Mouse (Mus musculus) lung, embryonic 16.5 days (tissue): ENCODE measurements at regions not wholly inside any gene's neighbourhood (a gene's known extent, or its start where the extent isn't known, plus 50 kb on each side); places are given as distances from the start of the nearest gene placed in this dataset.

Experiments
- ATAC-seq: fragments of 200-750 bp; cut with Nextera tagmentation; 2 replicates; pipeline ENCODE4 v1.8.0; 2017; ENCODE audit warnings: low read depth, mild to moderate bottlenecking, moderate library complexity
- H3K27ac ChIP-seq: fragments of 300-500 bp; sonication (generic); 2 replicates; pipeline ENCODE4 v1.5.1; 2014; ENCODE audit warnings: mild to moderate bottlenecking, control low read depth, low read length
- H3K27me3 ChIP-seq: fragments of 300-500 bp; sonication (generic); 2 replicates; pipeline ENCODE4 v1.6.1; 2014; ENCODE audit warnings: low read depth, low read length, mixed read lengths; ENCODE audit not compliant: control insufficient read depth, insufficient read depth
- H3K36me3 ChIP-seq: fragments of 300-500 bp; sonication (generic); 2 replicates; pipeline ENCODE4 v1.6.1; 2014; ENCODE audit warnings: low read length; ENCODE audit not compliant: control insufficient read depth, insufficient read depth
- H3K4me1 ChIP-seq: fragments of 300-500 bp; sonication (generic); replicated peaks from 2 replicates; pipeline ENCODE4 v1.6.1; 2014; ENCODE audit warnings: low read length, mixed read lengths; ENCODE audit not compliant: control insufficient read depth, insufficient read depth
- H3K4me2 ChIP-seq: fragments of 300-500 bp; sonication (generic); 2 replicates; pipeline ENCODE4 v1.6.1; 2014; ENCODE audit warnings: low read depth, low read length, control low read depth
- H3K4me3 ChIP-seq: fragments of 300-500 bp; sonication (generic); 2 replicates; pipeline ENCODE4 v1.5.1; 2014; ENCODE audit warnings: mild to moderate bottlenecking, low read length, control low read depth
- H3K9ac ChIP-seq: fragments of 300-500 bp; sonication (generic); 2 replicates; pipeline ENCODE4 v1.6.1; 2014; ENCODE audit warnings: low read length, control low read depth
- H3K9me3 ChIP-seq: fragments of 300-500 bp; sonication (generic); 2 replicates; pipeline ENCODE4 v1.6.1; 2016; ENCODE audit warnings: low read length; ENCODE audit not compliant: control insufficient read depth
- WGBS: fragments of 180-500 bp; shearing (Covaris S2); extraction: QIAGEN DNeasy Blood & Tissue Kit; methylation state at CpG from one replicate; pipeline ENCODE4 v1.1.7; 2014; 5-methylcytosine and 5-hydroxymethylcytosine counted together

DNA sequence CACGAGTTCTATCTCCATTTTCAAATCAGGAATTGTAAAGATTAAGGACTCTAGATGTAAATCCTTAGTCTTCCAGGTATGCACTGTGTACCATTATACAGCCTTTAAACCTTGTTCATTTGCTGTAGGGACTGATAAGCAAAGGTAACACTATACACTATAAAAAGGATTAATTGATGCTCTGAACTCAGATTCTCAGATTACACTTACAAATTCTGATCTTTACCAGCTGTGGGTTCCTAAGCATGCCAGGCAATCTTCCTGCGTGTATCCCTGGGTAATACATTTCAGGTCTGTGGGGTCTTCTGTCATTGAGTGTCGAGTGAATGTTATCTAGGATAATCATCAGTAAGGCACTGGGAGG is 860.7 kb downstream of the Galc start:
- Histone ChIP-seq H3K9ac (no peak overlapping the region), H3K4me1 (no peaks in the 10 kb centered on the region), H3K9me3 (no peaks in the 10 kb centered on the region), H3K4me3 (no peak overlapping the region), H3K27me3 (no peaks in the 10 kb centered on the region), H3K36me3 (no peaks in the 10 kb centered on the region), H3K27ac (no peak overlapping the region), H3K4me2 (no peak overlapping the region)
- 24% methylated on average over 3 of the region's 3 CpGs for WGBS
- no peak for ATAC-seq

DNA sequence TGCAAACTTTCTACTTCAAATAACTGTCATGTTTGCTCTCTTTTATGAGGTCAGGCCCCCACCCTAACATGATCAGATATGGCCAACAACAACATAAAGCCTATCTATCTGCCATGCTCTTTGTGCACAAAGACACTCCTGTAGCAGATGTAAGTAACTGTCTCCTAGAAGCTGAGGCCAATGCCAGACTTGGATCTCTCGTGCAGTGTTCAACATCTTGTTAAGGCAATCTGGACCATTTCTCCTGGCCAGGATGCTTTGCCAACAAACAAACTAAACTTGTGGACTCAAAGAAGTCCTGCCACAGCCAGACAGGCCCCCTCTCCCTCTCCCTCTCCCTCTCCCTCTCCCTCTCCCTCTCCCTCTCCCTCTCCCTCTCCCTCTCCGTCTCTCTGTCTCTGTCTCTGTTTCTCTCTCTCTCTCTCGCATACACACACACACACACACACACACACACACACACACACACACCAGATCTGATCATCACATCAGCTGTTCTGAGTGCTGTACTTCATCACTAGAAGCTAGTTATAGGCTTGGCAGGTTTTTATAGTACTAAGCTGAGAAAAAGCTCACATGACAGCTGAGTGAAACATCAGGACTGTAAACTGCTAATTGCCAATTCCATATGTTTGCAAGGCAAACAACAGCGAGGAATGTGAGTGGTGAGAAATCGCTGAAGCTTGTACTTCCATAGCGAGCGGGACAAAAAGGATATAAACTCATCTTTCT is 861.2 kb downstream of the Galc start:
- no peaks in the 10 kb centered on the region for H3K9me3 ChIP-seq
- no peak overlapping the region for H3K27ac ChIP-seq
- no peak overlapping the region for H3K4me3 ChIP-seq
- H3K4me2 ChIP-seq: no peak overlapping the region
- no peaks in the 10 kb centered on the region for H3K36me3 ChIP-seq
- H3K27me3 ChIP-seq: no peaks in the 10 kb centered on the region
- 45% methylated on average over 5 of the region's 7 CpGs for WGBS
- peak; percentile 72 for ATAC-seq
- H3K9ac ChIP-seq: no peak overlapping the region
- no peaks in the 10 kb centered on the region for H3K4me1 ChIP-seq

DNA sequence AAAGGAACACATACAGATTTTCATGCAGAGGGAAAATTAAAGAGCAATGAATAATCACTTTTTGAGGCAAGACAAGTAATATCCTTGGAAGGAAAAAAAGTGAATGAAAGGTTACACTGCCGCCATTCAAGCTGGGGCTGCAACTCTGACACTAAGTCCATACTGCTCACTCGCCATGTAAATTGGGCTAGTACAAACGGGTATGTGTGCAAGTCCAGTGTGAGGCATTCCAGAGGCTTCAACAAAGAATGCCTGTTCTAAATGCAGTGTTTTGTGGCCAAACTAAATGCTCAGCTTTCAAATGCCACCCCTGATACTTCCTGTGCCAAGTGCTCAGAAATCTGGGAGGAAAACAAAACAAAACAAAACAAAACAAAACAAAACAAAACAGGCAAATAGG is 897.5 kb downstream of the Galc start:
- Histone ChIP-seq H3K9ac (no peak overlapping the region), H3K4me3 (no peak overlapping the region), H3K4me2 (no peak overlapping the region), H3K4me1 (no peaks in the 10 kb centered on the region), H3K27me3 (no peaks in the 10 kb centered on the region), H3K36me3 (no peaks in the 10 kb centered on the region), H3K27ac (no peak overlapping the region), H3K9me3 (no peaks in the 10 kb centered on the region)
- WGBS: 71% methylated on average over 3 of the region's 3 CpGs
- no peak for ATAC-seq

DNA sequence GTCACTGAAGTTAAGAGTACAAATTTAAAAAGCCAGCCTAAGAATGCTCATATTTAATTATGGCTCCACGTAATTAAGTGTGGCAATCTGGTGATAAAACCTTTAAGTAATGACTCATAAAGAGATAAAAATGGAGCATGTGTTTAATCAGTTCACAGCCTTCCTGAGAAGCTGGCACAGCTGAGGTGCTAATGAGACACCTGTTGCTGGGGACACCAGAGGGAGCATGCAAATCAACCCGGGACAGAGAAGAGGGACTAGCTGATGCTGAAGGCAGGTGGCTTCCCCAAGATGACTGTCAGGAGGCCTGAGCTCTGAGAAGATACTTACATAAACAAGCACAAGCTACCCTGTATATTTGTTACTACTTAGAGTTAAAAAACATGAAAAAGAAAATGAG is 898.6 kb downstream of the Galc start:
- Histone ChIP-seq H3K4me1 (no peaks in the 10 kb centered on the region), H3K4me2 (no peak overlapping the region), H3K36me3 (no peaks in the 10 kb centered on the region), H3K4me3 (no peak overlapping the region), H3K27ac (no peak overlapping the region), H3K27me3 (no peaks in the 10 kb centered on the region), H3K9ac (no peak overlapping the region), H3K9me3 (no peaks in the 10 kb centered on the region)
- WGBS: 20% methylated on average over 2 of the region's 2 CpGs
- no peak for ATAC-seq

DNA sequence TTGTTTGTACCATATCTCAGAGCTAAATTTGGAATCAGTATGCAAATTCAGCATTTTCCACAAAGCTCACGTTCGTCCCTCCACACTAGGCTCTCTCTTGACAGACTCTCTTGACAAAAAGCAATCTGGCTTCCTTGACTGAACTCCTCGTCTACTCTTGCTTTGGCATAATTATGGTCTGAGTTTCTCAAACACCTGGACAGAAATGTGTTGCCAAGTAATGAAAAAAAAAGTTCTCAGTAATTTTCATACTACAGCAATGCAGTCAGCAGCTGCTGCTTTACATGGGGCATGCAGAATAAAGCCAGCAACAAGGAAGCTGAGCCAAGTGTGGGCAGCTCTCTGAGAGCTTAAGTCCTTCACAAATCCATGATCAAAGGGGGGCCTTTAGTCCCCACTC is 932.7 kb downstream of the Galc start:
- ATAC-seq: no peak
- no peak overlapping the region for H3K9ac ChIP-seq
- H3K4me1 ChIP-seq: no peaks in the 10 kb centered on the region
- no peak overlapping the region for H3K27ac ChIP-seq
- WGBS: 60% methylated on average over 3 of the region's 3 CpGs
- no peaks in the 10 kb centered on the region for H3K36me3 ChIP-seq
- H3K4me2 ChIP-seq: no peak overlapping the region
- H3K4me3 ChIP-seq: no peak overlapping the region
- no peaks in the 10 kb centered on the region for H3K9me3 ChIP-seq
- H3K27me3 ChIP-seq: no peaks in the 10 kb centered on the region

DNA sequence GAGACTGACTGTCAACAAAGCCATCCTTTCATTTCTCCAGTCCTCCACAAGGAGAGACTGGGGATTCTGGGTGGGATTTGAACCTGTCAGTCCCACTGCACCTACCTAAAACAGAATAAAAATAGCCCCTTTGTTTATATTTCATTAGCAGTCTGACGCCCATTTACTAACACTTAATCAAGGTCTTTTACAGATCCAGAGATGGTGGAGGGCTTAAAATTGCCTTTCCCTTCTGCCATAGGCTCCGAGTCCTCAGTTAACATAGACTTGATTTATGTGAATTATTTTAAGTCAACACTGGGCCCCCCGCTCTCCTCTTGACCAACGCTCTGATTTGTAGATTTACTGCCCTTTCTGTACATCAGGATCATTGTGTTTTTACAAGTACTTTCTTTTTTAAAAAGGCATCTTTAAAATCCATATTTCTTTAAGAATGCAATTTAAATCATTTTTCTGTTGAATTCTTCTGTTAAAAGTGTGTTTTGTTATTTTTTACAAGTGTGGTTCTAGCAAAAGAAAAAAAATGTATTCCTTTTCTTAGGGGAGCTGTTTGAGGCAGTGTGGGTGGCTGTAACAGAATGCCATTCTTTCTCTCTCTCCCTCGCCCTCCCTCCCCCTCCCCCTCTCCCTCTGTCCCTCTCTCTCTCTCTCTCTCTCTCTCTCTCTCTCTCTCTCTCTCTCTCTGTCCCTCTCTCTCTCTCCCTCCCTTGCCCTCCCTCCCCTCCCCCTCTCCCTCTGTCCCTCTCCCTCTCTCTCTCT is 946.8 kb downstream of the Galc start:
- Histone ChIP-seq H3K27me3 (no peaks in the 10 kb centered on the region), H3K4me3 (no peak overlapping the region), H3K27ac (no peak overlapping the region), H3K36me3 (no peaks in the 10 kb centered on the region), H3K4me1 (no peaks in the 10 kb centered on the region), H3K4me2 (no peak overlapping the region), H3K9me3 (no peaks in the 10 kb centered on the region), H3K9ac (no peak overlapping the region)
- ATAC-seq: no peak
- 26% methylated on average over 5 of the region's 5 CpGs for WGBS

- H3K4me1 ChIP-seq: no peaks in the 10 kb centered on the region
- H3K36me3 ChIP-seq: no peaks in the 10 kb centered on the region
- H3K4me2 ChIP-seq: no peak overlapping the region
- H3K27me3 ChIP-seq: no peaks in the 10 kb centered on the region
- no peak overlapping the region for H3K9ac ChIP-seq
- H3K9me3 ChIP-seq: no peaks in the 10 kb centered on the region
- no peak for ATAC-seq
- WGBS: 76% methylated on average over 2 of the region's 2 CpGs
- H3K27ac ChIP-seq: no peak overlapping the region
- H3K4me3 ChIP-seq: no peak overlapping the region
Measured at GRCm38 (mm10) chr12:97278792-97279191, 980.5 kb downstream of the Galc start.

GRCm38 (mm10) chr12:97278331-97278730 is 980.9 kb downstream of the Galc start:
- ATAC-seq: no peak
- Histone ChIP-seq H3K27me3 (no peaks in the 10 kb centered on the region), H3K9ac (no peak overlapping the region), H3K9me3 (no peaks in the 10 kb centered on the region), H3K4me3 (no peak overlapping the region), H3K4me2 (no peak overlapping the region), H3K27ac (no peak overlapping the region), H3K36me3 (no peaks in the 10 kb centered on the region), H3K4me1 (no peaks in the 10 kb centered on the region)
- 57% methylated on average over 1 of the region's 1 CpGs for WGBS
